Mouse (Mus musculus) bone marrow macrophage, adult 2 months (primary cell): ENCODE results near the gene Dctpp1.

Source experiments
- CTCF ChIP-seq: IDR thresholded peaks from 2 replicates; pipeline ENCODE4 v1.5.1; 2012; ENCODE audit warnings: low read depth, mild to moderate bottlenecking, low read length, moderate library complexity
- POLR2A ChIP-seq: IDR thresholded peaks from 2 replicates; pipeline ENCODE4 v1.6.1; 2012; ENCODE audit warnings: mild to moderate bottlenecking, low read depth, low read length, borderline replicate concordance

GRCm38 (mm10) chr7:127285154-127285553, 24.6 kb upstream of the Dctpp1 start:
- TF ChIP-seq POLR2A (no peak), CTCF (no peak)
